Mouse (Mus musculus): Measurements from ENCODE around the gene Atxn10. TPM values are rescaled to one million over a fixed set of nuclear protein-coding genes. Genes with fewer than 3 reads are reported as not detected.

The Atxn10 gene
- polyA plus RNA-seq, 1 experiment: 1.6 TPM

DNA sequence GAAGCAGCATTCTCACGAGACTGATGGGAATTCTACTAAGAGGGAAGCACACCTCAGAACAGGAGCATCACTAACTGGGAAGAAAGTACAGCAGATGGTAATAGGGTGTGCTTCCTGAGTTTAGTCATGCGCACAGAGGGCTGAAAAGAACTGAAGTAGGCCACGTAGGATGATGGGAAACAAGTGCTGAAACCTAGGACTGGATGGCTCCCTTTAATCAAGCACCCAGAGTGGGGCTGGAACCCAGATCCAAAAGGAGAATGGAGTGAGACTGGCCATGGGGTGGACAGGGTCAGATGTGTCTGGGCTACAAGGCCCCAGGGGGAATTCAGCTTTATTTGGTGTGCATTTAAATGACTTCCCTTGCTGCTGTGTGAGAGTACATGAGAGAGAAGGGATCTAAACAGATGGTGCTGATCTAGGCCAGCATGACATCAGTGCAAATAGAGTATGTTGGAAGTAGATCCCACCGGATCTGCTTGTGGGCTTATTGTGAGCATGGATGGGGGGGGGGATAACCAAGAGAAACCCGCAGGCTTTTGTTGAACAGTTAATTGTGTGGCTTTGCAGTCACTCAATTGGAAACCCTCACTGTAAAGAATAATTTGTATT is 130.5 kb downstream of the Atxn10 start:
- H3K9me3 ChIP-seq (ENCODE audit: control insufficient read depth, low read length): no peaks in the 10 kb centered on the region
- no peak for TF ChIP-seq GATA1 (IDR thresholded peaks at IDR 0.05; ENCODE audit: low read length)
- no peak for TF ChIP-seq TAL1 (IDR thresholded peaks at IDR 0.05; ENCODE audit: low read length)
- peaks cover 7% of the 10 kb centered on the region; the same call in 1 of the 2 replicates for H3K36me3 ChIP-seq (ENCODE audit: control insufficient read depth)
- H3K27me3 ChIP-seq (ENCODE audit: control insufficient read depth): no peaks in the 10 kb centered on the region
- H3K4me1 ChIP-seq (ENCODE audit: control insufficient read depth): no peaks in the 10 kb centered on the region
- no peak overlapping the region for H3K4me3 ChIP-seq (replicated peaks)

GRCm38 (mm10) chr15:85469401-85469800 is 133.4 kb downstream of the Atxn10 start:
- no peak for TF ChIP-seq TAL1 (IDR thresholded peaks at IDR 0.05; ENCODE audit: low read length)
- TF ChIP-seq GATA1 (IDR thresholded peaks at IDR 0.05; ENCODE audit: low read length): no peak
- no peaks in the 10 kb centered on the region for H3K9me3 ChIP-seq (ENCODE audit: control insufficient read depth, low read length)
- no peak overlapping the region for H3K4me3 ChIP-seq (replicated peaks)
- no peaks in the 10 kb centered on the region for H3K4me1 ChIP-seq (ENCODE audit: control insufficient read depth)
- H3K27me3 ChIP-seq (ENCODE audit: control insufficient read depth): no peaks in the 10 kb centered on the region
- H3K36me3 ChIP-seq (ENCODE audit: control insufficient read depth): no peaks in the 10 kb centered on the region; the same call in 1 of the 2 replicates

DNA sequence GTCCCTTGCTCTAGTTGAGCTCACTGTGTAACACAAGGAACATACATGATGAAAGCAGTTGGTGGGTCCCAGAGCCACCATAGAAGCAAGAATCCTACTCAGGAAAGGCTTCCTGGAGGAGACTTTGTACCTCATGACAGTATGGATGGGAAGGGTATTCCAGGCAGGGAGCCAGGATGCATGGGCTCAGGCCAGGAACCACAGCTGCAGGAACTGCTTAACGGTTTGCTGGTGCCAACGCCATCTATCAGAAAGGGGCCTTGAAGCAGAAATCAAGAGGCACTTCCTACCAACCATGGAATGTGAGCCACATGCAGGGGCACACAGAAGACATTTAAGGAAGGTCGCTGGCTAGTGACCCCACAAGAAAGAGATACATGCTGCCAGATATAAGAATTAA is 138.7 kb downstream of the Atxn10 start:
- TF ChIP-seq TAL1 (IDR thresholded peaks at IDR 0.05; ENCODE audit: low read length) (no peak), GATA1 (IDR thresholded peaks at IDR 0.05; ENCODE audit: low read length) (no peak)
- Histone ChIP-seq H3K9me3 (ENCODE audit: control insufficient read depth, low read length) (no peaks in the 10 kb centered on the region), H3K36me3 (ENCODE audit: control insufficient read depth) (no peaks in the 10 kb centered on the region), H3K4me1 (ENCODE audit: control insufficient read depth) (no peaks in the 10 kb centered on the region), H3K4me3 (replicated peaks) (no peak overlapping the region), H3K27me3 (ENCODE audit: control insufficient read depth) (no peaks in the 10 kb centered on the region)

DNA sequence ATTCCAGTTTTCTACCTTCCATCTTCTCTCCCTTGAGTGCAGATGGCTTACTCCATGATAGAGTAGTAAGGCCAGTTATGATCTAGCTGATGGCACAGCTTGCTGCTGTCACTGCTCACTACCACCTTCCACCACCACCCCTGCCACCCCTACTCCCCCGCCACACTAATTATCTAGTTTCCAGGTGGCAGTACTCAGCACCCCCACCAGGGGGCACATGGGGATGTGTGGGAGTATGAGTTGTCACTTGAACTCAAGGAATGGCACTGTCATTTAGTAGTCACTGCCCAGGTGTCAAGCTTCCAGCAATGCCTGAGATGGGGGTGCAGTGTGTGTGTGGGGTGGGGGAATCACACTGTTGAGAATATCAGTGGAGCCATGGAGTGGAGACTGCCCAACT is 141.5 kb downstream of the Atxn10 start:
- Histone ChIP-seq H3K36me3 (ENCODE audit: control insufficient read depth) (no peaks in the 10 kb centered on the region), H3K27me3 (ENCODE audit: control insufficient read depth) (peaks cover 3% of the 10 kb centered on the region; the same call in 1 of the 2 replicates), H3K4me1 (ENCODE audit: control insufficient read depth) (no peaks in the 10 kb centered on the region), H3K4me3 (replicated peaks) (no peak overlapping the region), H3K9me3 (ENCODE audit: control insufficient read depth, low read length) (no peaks in the 10 kb centered on the region)
- TF ChIP-seq TAL1 (IDR thresholded peaks at IDR 0.05; ENCODE audit: low read length) (no peak), GATA1 (IDR thresholded peaks at IDR 0.05; ENCODE audit: low read length) (no peak)

DNA sequence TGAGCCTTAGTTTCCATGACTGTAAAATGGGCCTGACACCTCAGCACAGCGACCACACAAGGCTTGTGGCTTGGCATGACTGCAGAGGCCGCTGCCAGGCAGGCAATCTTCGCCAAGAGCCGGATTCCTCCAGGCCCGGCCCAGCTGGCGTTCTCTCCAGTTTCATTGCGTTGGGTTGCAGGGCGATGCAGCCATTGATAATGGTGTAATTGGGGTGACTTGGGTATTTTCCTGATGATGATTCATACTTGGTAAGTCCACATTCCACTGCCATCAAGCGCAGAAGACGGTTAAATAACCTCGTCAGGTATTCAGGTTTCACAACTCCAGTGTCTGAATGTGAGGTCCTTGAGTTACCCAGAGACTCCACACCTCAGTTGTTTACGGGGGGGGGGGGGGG is 143.3 kb downstream of the Atxn10 start:
- H3K4me3 ChIP-seq (replicated peaks): no peak overlapping the region
- H3K27me3 ChIP-seq (ENCODE audit: control insufficient read depth): peaks cover 3% of the 10 kb centered on the region; the same call in 1 of the 2 replicates
- no peak for TF ChIP-seq GATA1 (IDR thresholded peaks at IDR 0.05; ENCODE audit: low read length)

GRCm38 (mm10) chr15:85479919-85480318 is 143.9 kb downstream of the Atxn10 start:
- Histone ChIP-seq H3K27me3 (ENCODE audit: control insufficient read depth) (peaks cover 3% of the 10 kb centered on the region; the same call in 1 of the 2 replicates), H3K4me1 (ENCODE audit: control insufficient read depth) (no peaks in the 10 kb centered on the region), H3K36me3 (ENCODE audit: control insufficient read depth) (no peaks in the 10 kb centered on the region), H3K4me3 (replicated peaks) (no peak overlapping the region), H3K9me3 (ENCODE audit: control insufficient read depth, low read length) (no peaks in the 10 kb centered on the region)
- no peak for TF ChIP-seq TAL1 (IDR thresholded peaks at IDR 0.05; ENCODE audit: low read length)

More for the DNA sequence above, 143.3 kb downstream of the Atxn10 start:
- Histone ChIP-seq H3K4me1 (ENCODE audit: control insufficient read depth) (no peaks in the 10 kb centered on the region), H3K36me3 (ENCODE audit: control insufficient read depth) (no peaks in the 10 kb centered on the region), H3K9me3 (ENCODE audit: control insufficient read depth, low read length) (no peaks in the 10 kb centered on the region)

- Histone ChIP-seq H3K4me3 (replicated peaks) (no peak overlapping the region), H3K36me3 (ENCODE audit: control insufficient read depth) (no peaks in the 10 kb centered on the region), H3K9me3 (ENCODE audit: control insufficient read depth, low read length) (no peaks in the 10 kb centered on the region), H3K27me3 (ENCODE audit: control insufficient read depth) (peaks cover 3% of the 10 kb centered on the region; the same call in 1 of the 2 replicates), H3K4me1 (ENCODE audit: control insufficient read depth) (no peaks in the 10 kb centered on the region)
- no peak for TF ChIP-seq GATA1 (IDR thresholded peaks at IDR 0.05; ENCODE audit: low read length)
- TF ChIP-seq TAL1 (IDR thresholded peaks at IDR 0.05; ENCODE audit: low read length): no peak
Measured at GRCm38 (mm10) chr15:85480630-85481029, 144.6 kb downstream of the Atxn10 start.

- Histone ChIP-seq H3K4me1 (ENCODE audit: control insufficient read depth) (no peaks in the 10 kb centered on the region), H3K4me3 (replicated peaks) (no peak overlapping the region), H3K9me3 (ENCODE audit: control insufficient read depth, low read length) (no peaks in the 10 kb centered on the region)
Measured at GRCm38 (mm10) chr15:85488900-85489299, 152.9 kb downstream of the Atxn10 start.

GRCm38 (mm10) chr15:85489751-85490150 is 153.7 kb downstream of the Atxn10 start:
- H3K27me3 ChIP-seq (ENCODE audit: control insufficient read depth): peaks cover 9% of the 10 kb centered on the region; the same call in 1 of the 2 replicates
- no peaks in the 10 kb centered on the region for H3K9me3 ChIP-seq (ENCODE audit: control insufficient read depth, low read length)

More at GRCm38 (mm10) chr15:85488900-85489299, 152.9 kb downstream of the Atxn10 start:
- TF ChIP-seq TAL1 (IDR thresholded peaks at IDR 0.05; ENCODE audit: low read length) (no peak), GATA1 (IDR thresholded peaks at IDR 0.05; ENCODE audit: low read length) (no peak)
- H3K27me3 ChIP-seq (ENCODE audit: control insufficient read depth): peaks cover 4% of the 10 kb centered on the region; the same call in 1 of the 2 replicates
- H3K36me3 ChIP-seq (ENCODE audit: control insufficient read depth): no peaks in the 10 kb centered on the region

More at GRCm38 (mm10) chr15:85489751-85490150, 153.7 kb downstream of the Atxn10 start:
- no peak for TF ChIP-seq GATA1 (IDR thresholded peaks at IDR 0.05; ENCODE audit: low read length)
- TF ChIP-seq TAL1 (IDR thresholded peaks at IDR 0.05; ENCODE audit: low read length): no peak
- Histone ChIP-seq H3K4me1 (ENCODE audit: control insufficient read depth) (no peaks in the 10 kb centered on the region), H3K4me3 (replicated peaks) (no peak overlapping the region), H3K36me3 (ENCODE audit: control insufficient read depth) (no peaks in the 10 kb centered on the region)

Measured in erythroblast, embryonic 14.5 days (primary cell).